Mouse (Mus musculus) liver, adult 2 months (tissue): ENCODE data around the gene Snd1. TPM values are rescaled to one million over a fixed set of nuclear protein-coding genes. Genes with fewer than 3 reads are reported as not detected.
"Not testable (repeated sequence)": the region's sequence is repeated elsewhere in the genome, so short reads cannot be mapped to it uniquely, and the experiment has no call there.

ENCODE experiments used
- DNase-seq: peaks from one replicate; pipeline ENCODE4 v3.0.0-alpha.2; 2011; ENCODE audit warnings: low read depth, low spot score; ENCODE audit errors: extremely low read depth
- H3K27ac ChIP-seq: fragments of 200-500 bp; replicated peaks from 2 replicates; pipeline ENCODE4 v1.5.1; 2012; ENCODE audit warnings: low read depth, mild to moderate bottlenecking, control low read depth, inconsistent platforms, low read length; ENCODE audit not compliant: insufficient read depth
- H3K27me3 ChIP-seq: fragments of 200-500 bp; 2 replicates; pipeline ENCODE4 v1.6.1; 2012; ENCODE audit warnings: mild to moderate bottlenecking, moderate library complexity, low read length, inconsistent platforms; ENCODE audit not compliant: control insufficient read depth, insufficient read depth
- H3K36me3 ChIP-seq: fragments of 200-500 bp; 2 replicates; pipeline ENCODE4 v1.6.1; 2012; ENCODE audit warnings: low read length, inconsistent platforms; ENCODE audit not compliant: control insufficient read depth, insufficient read depth
- H3K4me1 ChIP-seq: fragments of 200-500 bp; 2 replicates; pipeline ENCODE4 v1.6.1; 2011; ENCODE audit warnings: low read length; ENCODE audit not compliant: control insufficient read depth, insufficient read depth
- H3K4me3 ChIP-seq: fragments of 200-500 bp; 2 replicates; pipeline ENCODE4 v1.5.1; 2011; ENCODE audit warnings: low read depth, mild to moderate bottlenecking, control low read depth, low read length, moderate library complexity; ENCODE audit not compliant: insufficient read depth
- H3K79me2 ChIP-seq: fragments of 200-500 bp; 2 replicates; pipeline ENCODE4 v1.6.1; 2012; ENCODE audit warnings: inconsistent platforms, mild to moderate bottlenecking, low read length, moderate library complexity; ENCODE audit not compliant: control insufficient read depth, insufficient read depth
- H3K9ac ChIP-seq: fragments of 200-500 bp; 2 replicates; pipeline ENCODE4 v1.6.1; 2012; ENCODE audit warnings: low read depth, mild to moderate bottlenecking, control low read depth, inconsistent platforms, low read length
- CTCF ChIP-seq: fragments of 200-500 bp; IDR thresholded peaks from 2 replicates; pipeline ENCODE4 v1.5.1; 2011; ENCODE audit warnings: low read depth, low read length, control low read depth
- POLR2A ChIP-seq: fragments of 200-500 bp; IDR thresholded peaks from 2 replicates; pipeline ENCODE4 v1.6.1; 2011; ENCODE audit warnings: low read length, control low read depth; ENCODE audit not compliant: insufficient read depth; ENCODE audit errors: extremely low read depth
- WGBS: fragments of 180-500 bp; shearing (Covaris S2); methylation state at CpG from one replicate; pipeline ENCODE4 v1.1.7; 2018; 5-methylcytosine and 5-hydroxymethylcytosine counted together
- polyA plus RNA-seq: library from polyadenylated mRNA; depleted of rRNA; stranded (reverse); fragments of >200 nt; gene quantifications from 2 replicates; pipeline ENCODE4 v1.2.3, GENCODE M21; 2012
- total RNA-seq: library from RNA; depleted of rRNA; stranded (reverse); fragments of >200 nt; gene quantifications from 2 replicates; pipeline ENCODE4 v1.2.3, GENCODE M21; 2014

The Snd1 gene
- total and polyA plus RNA-seq, 2 experiments: 64.2 to 88.6 TPM

- Histone ChIP-seq H3K27me3 (no peaks in the 10 kb centered on the region), H3K4me3 (no peak overlapping the region), H3K79me2 (peaks cover 16% of the 10 kb centered on the region; the same call in 1 of the 2 replicates), H3K27ac (no peak overlapping the region), H3K4me1 (no peaks in the 10 kb centered on the region), H3K36me3 (peaks cover 46% of the 10 kb centered on the region), H3K9ac (no peak overlapping the region)
- WGBS: 87% methylated on average over 1 of the region's 1 CpGs
- DNase-seq: no peak
- TF ChIP-seq CTCF (no peak), POLR2A (no peak)
Measured at GRCm38 (mm10) chr6:28517050-28517449, 42.1 kb downstream of the Snd1 start.

- H3K36me3 ChIP-seq: peaks cover 44% of the 10 kb centered on the region
- H3K9ac ChIP-seq: no peak overlapping the region
- WGBS: 83% methylated on average over 8 of the region's 8 CpGs
- no peaks in the 10 kb centered on the region for H3K4me1 ChIP-seq
- H3K27me3 ChIP-seq: no peaks in the 10 kb centered on the region
- H3K79me2 ChIP-seq: peaks cover 9% of the 10 kb centered on the region; the same call in 1 of the 2 replicates
- no peak overlapping the region for H3K4me3 ChIP-seq
- TF ChIP-seq CTCF: no peak
- TF ChIP-seq POLR2A: no peak
- no peak overlapping the region for H3K27ac ChIP-seq
- no peak for DNase-seq
Measured at GRCm38 (mm10) chr6:28519426-28519825, 44.5 kb downstream of the Snd1 start.

- not testable (repeated sequence) for H3K27me3 ChIP-seq, H3K27ac ChIP-seq, DNase-seq, H3K9ac ChIP-seq, H3K4me3 ChIP-seq, H3K79me2 ChIP-seq, H3K4me1 ChIP-seq
- peaks cover 48% of the 10 kb centered on the region for H3K36me3 ChIP-seq
- WGBS: 84% methylated on average over 5 of the region's 5 CpGs
Measured at GRCm38 (mm10) chr6:28520787-28521186, 45.8 kb downstream of the Snd1 start.

- TF ChIP-seq CTCF (no peak), POLR2A (no peak)
- Histone ChIP-seq H3K27ac (no peak overlapping the region), H3K4me1 (no peaks in the 10 kb centered on the region), H3K4me3 (no peak overlapping the region), H3K36me3 (peaks cover 51% of the 10 kb centered on the region), H3K79me2 (peaks cover 4% of the 10 kb centered on the region; the same call in 1 of the 2 replicates), H3K27me3 (no peaks in the 10 kb centered on the region), H3K9ac (no peak overlapping the region)
- 94% methylated on average over 1 of the region's 1 CpGs for WGBS
- DNase-seq: no peak
Measured at GRCm38 (mm10) chr6:28521416-28521815, 46.5 kb downstream of the Snd1 start.

- DNase-seq: no peak
- H3K27me3 ChIP-seq: no peaks in the 10 kb centered on the region
- H3K27ac ChIP-seq: no peak overlapping the region
- WGBS: 93% methylated on average over 2 of the region's 2 CpGs
- H3K4me1 ChIP-seq: no peaks in the 10 kb centered on the region
- TF ChIP-seq CTCF: no peak
- TF ChIP-seq POLR2A: no peak
- H3K4me3 ChIP-seq: no peak overlapping the region
- no peak overlapping the region for H3K9ac ChIP-seq
- H3K79me2 ChIP-seq: no peaks in the 10 kb centered on the region; the same call in 1 of the 2 replicates
- peaks cover 72% of the 10 kb centered on the region for H3K36me3 ChIP-seq
Measured at GRCm38 (mm10) chr6:28525589-28525988, 50.6 kb downstream of the Snd1 start.

- WGBS: 94% methylated on average over 10 of the region's 10 CpGs
- TF ChIP-seq POLR2A: no peak
- TF ChIP-seq CTCF: no peak
- Histone ChIP-seq H3K36me3 (peaks cover 70% of the 10 kb centered on the region), H3K27me3 (no peaks in the 10 kb centered on the region), H3K9ac (no peak overlapping the region), H3K4me1 (no peaks in the 10 kb centered on the region), H3K79me2 (no peaks in the 10 kb centered on the region; the same call in 1 of the 2 replicates), H3K4me3 (no peak overlapping the region), H3K27ac (no peak overlapping the region)
- DNase-seq: no peak
Measured at GRCm38 (mm10) chr6:28527459-28527858, 52.5 kb downstream of the Snd1 start.
